Mouse (Mus musculus): ENCODE measurements at regions not wholly inside any gene's neighbourhood (a gene's known extent, or its start where the extent isn't known, plus 50 kb on each side); places are given as distances from the start of the nearest gene placed in this dataset.

DNA sequence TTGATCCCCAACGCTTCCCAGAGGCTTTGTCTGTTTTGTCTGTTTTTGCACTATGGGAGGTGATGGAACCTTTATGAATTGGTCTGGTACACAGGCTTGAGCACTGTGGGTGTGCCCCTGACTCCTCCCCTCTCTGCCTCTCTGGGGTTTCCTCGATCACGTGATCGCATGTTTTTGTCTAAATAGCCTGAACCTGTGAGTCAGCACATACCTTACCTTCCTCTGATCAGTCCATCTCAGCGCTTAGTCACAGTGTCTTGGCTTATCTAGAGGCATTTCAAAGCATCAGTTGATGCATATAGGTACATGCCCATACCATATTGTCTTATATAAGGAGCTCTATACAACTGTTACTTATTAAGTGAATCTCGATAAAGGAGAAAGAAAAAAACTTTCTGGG lies 72.4 kb upstream of the Hnrnpk start:
- TF ChIP-seq CTCF (IDR thresholded peaks at IDR 0.05; ENCODE audit: low read depth) (no peak), EP300 (IDR thresholded peaks at IDR 0.05; ENCODE audit: low read depth) (peak; percentile 31; the same call in 1 of the 2 replicates)
